ENCODE assay signal across 30 mouse cellular contexts in the genomic region with DNA sequence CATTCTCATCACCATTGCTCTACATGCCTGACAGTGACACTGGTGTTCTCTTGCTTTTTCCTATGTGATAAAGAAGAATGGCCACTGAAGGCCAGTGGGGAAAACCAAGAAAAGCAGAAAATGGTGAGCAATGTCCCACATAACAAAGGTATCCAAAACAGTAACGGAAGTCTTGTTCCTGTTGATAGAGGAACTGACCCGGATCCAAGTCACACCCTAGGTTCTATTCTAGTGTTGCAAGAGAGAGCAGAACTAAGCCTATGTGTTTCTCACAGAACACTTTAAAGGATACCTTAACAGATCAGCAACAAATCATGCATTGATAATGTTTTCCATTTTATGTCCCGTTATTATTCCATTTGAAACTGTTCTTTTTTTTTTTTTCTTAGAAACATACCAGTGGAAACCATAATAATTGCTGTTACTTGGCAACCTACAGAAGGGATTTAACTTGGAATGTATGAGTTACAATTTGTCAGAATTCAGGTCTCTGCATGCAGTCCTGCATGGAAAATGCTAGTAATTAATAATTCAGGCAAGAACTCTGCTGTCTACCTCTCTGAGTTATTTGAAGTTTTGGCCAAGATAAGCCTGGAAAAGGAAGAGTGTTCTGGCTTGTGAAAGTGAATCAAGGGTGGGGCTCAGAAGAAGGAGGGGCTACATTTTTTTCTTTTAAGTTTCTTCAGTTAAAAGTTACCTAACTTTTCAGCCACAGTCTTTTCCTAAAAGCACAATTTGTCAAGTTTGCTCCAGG. TPM values are rescaled to one million over a fixed set of nuclear protein-coding genes. Genes with fewer than 3 reads are reported as not detected.
DNase-seq lines count a peak whose midpoint lies in the region; ATAC-seq and TF ChIP-seq lines count a peak whose summit lies in the region.
"Had no signal": no experiment of that assay in that cellular context is flagged by ENCODE, and none has a peak within 500 bp of the region (broad histone marks: within the 10 kb centered on the region; RNA-seq: fewer than 3 reads in every experiment).

No protein-coding gene starts in this region.

- H3K27ac ChIP-seq in liver, postnatal 0 days (ENCODE audit: low read depth): no peak overlapping the region
- H3K27ac ChIP-seq in liver, embryonic 11.5 days (ENCODE audit: low read depth, low read length): no peak overlapping the region
- H3K27ac ChIP-seq: embryonic facial prominence, embryonic 13.5 days; forebrain, embryonic 13.5 days; hindbrain, embryonic 13.5 days; kidney, postnatal 0 days; limb, embryonic 12.5 days; liver, embryonic 12.5 days; midbrain, embryonic 13.5 days; neural tube, embryonic 15.5 days had no signal

- no peak overlapping the region for H3K4me3 ChIP-seq in liver, postnatal 0 days (ENCODE audit: low read depth, low read length)
- H3K4me3 ChIP-seq in liver, embryonic 11.5 days (ENCODE audit: low read depth, low read length): no peak overlapping the region
- H3K4me3 ChIP-seq: embryonic facial prominence, embryonic 13.5 days; forebrain, embryonic 13.5 days; heart, embryonic 12.5 days; hindbrain, embryonic 13.5 days; limb, embryonic 12.5 days; liver, embryonic 12.5 days; midbrain, embryonic 13.5 days; neural tube, embryonic 15.5 days had no signal

- no peak for DNase-seq in liver, postnatal 0 days
- DNase-seq in liver, embryonic 11.5 days (ENCODE audit: low spot score): no peak
- DNase-seq in gonadal fat pad, adult 2 months (ENCODE audit: low read depth): peak; percentile 19
- DNase-seq in left cerebral cortex, adult 18-20 months (ENCODE audit: low spot score in 2 of 2): no peak
- DNase-seq in natural killer cell, adult 2 months (ENCODE audit: low spot score in 2 of 2): no peak
- no peak for DNase-seq in cerebellum, adult 11-12 months
- DNase-seq: adrenal gland, adult 2 months; cerebellum, adult 8-10 months; cerebellum, postnatal 25 days; gastrocnemius, postnatal 14 days; heart, postnatal 4 days; kidney, adult 8-10 months; layer of hippocampus, postnatal 36 days; lung, adult 18-20 months; thymus, postnatal 4 days had no signal

- TF ChIP-seq CTCF in liver, postnatal 0 days (IDR thresholded peaks at IDR 0.05; ENCODE audit: low read depth): no peak

- H3K9ac ChIP-seq in liver, postnatal 0 days (replicated peaks): no peak overlapping the region
- no peak overlapping the region for H3K9ac ChIP-seq in liver, embryonic 11.5 days (ENCODE audit: low read depth, low read length)
- H3K9ac ChIP-seq: embryonic facial prominence, embryonic 13.5 days; forebrain, embryonic 13.5 days; heart, embryonic 12.5 days; hindbrain, embryonic 13.5 days; limb, embryonic 12.5 days; liver, embryonic 12.5 days; midbrain, embryonic 13.5 days; neural tube, embryonic 15.5 days had no signal

- WGBS in liver, postnatal 0 days (ENCODE audit: insufficient replicate concordance): 44% methylated on average over 3 of the region's 3 CpGs
- 69% methylated on average over 3 of the region's 3 CpGs for WGBS in liver, embryonic 11.5 days

- peak overlapping the region; percentile 8; the same call in 1 of the 2 replicates for H3K4me2 ChIP-seq in liver, postnatal 0 days (ENCODE audit: low read depth, low read length)
- H3K4me2 ChIP-seq in liver, embryonic 11.5 days: no peak overlapping the region
- H3K4me2 ChIP-seq: embryonic facial prominence, embryonic 13.5 days; forebrain, embryonic 13.5 days; heart, embryonic 12.5 days; hindbrain, embryonic 13.5 days; limb, embryonic 12.5 days; liver, embryonic 12.5 days; midbrain, embryonic 13.5 days; neural tube, embryonic 15.5 days had no signal

- no peak for TF ChIP-seq EP300 in liver, postnatal 0 days (IDR thresholded peaks at IDR 0.05; ENCODE audit: low read depth)

- H3K4me1 ChIP-seq in liver, postnatal 0 days (ENCODE audit: insufficient read depth): no peaks in the 10 kb centered on the region
- no peaks in the 10 kb centered on the region for H3K4me1 ChIP-seq in liver, embryonic 11.5 days (replicated peaks; ENCODE audit: control insufficient read depth, insufficient read depth, low read length)
- H3K4me1 ChIP-seq: forebrain, embryonic 13.5 days; heart, embryonic 12.5 days; limb, embryonic 12.5 days; liver, embryonic 12.5 days; midbrain, embryonic 13.5 days; neural tube, embryonic 15.5 days had no signal

- H3K36me3 ChIP-seq in liver, postnatal 0 days (replicated peaks; ENCODE audit: insufficient read depth, low read length): no peaks in the 10 kb centered on the region
- no peaks in the 10 kb centered on the region for H3K36me3 ChIP-seq in liver, embryonic 11.5 days (ENCODE audit: control insufficient read depth, insufficient read depth, low read length)
- H3K36me3 ChIP-seq: embryonic facial prominence, embryonic 13.5 days; heart, embryonic 12.5 days; hindbrain, embryonic 13.5 days; limb, embryonic 12.5 days; liver, embryonic 12.5 days; midbrain, embryonic 13.5 days; neural tube, embryonic 15.5 days had no signal

- ATAC-seq in liver, postnatal 0 days: 0 out of 2 replicates have a peak, but pooled peaks have one; percentile 27
- no peak for ATAC-seq in liver, embryonic 11.5 days (replicated peaks; ENCODE audit: low FRiP score)
- ATAC-seq in megakaryocyte progenitor cell, adult 5-6 weeks (replicated peaks; ENCODE audit: poor library complexity): peak; percentile 71
- ATAC-seq: activated CD4-positive, CD25-positive, alpha-beta regulatory T cell, adult 4 months; CD4-positive, CD25-positive, alpha-beta regulatory T cell, adult 4 months; forebrain, embryonic 13.5 days; intestine, embryonic 16.5 days; lung, postnatal 0 days had no signal

- no peaks in the 10 kb centered on the region for H3K9me3 ChIP-seq in liver, postnatal 0 days (ENCODE audit: low read length)
- no peaks in the 10 kb centered on the region; the same call in 1 of the 2 replicates for H3K9me3 ChIP-seq in liver, embryonic 11.5 days (ENCODE audit: control insufficient read depth, low read length)
- H3K9me3 ChIP-seq: embryonic facial prominence, embryonic 13.5 days; forebrain, embryonic 13.5 days; hindbrain, embryonic 13.5 days; limb, embryonic 12.5 days; liver, embryonic 12.5 days; midbrain, embryonic 13.5 days; neural tube, embryonic 15.5 days had no signal

- H3K27me3 ChIP-seq in liver, postnatal 0 days (ENCODE audit: insufficient read depth, low read length): no peaks in the 10 kb centered on the region
- no peaks in the 10 kb centered on the region for H3K27me3 ChIP-seq in liver, embryonic 11.5 days (replicated peaks; ENCODE audit: control insufficient read depth, insufficient read depth, low read length)
- H3K27me3 ChIP-seq: embryonic facial prominence, embryonic 13.5 days; forebrain, embryonic 13.5 days; heart, embryonic 12.5 days; hindbrain, embryonic 13.5 days; limb, embryonic 12.5 days; liver, embryonic 12.5 days; midbrain, embryonic 13.5 days; neural tube, embryonic 15.5 days had no signal

RNA-seq across cellular contexts. Expression of gene Serpinb2, which starts 17.3 kb away (rescaled TPM):
- 3.6 and 3.7 TPM in 2 replicates for polyA plus RNA-seq in liver, postnatal 0 days (2015; fragmentation: Nextera tagmentation; extraction: Ambion mirVana)
- 3.4 and 4.6 TPM in 2 replicates for polyA plus RNA-seq in liver, embryonic 11.5 days (2014; fragmentation: Nextera tagmentation; extraction: Ambion mirVana)
- 0.23 and 0.47 TPM in 2 replicates for polyA plus RNA-seq in gonadal fat pad, adult 2 months (2012; rRNA removed)
- total RNA-seq in megakaryocyte progenitor cell, adult 5-6 weeks (2015): 0.49 and 0.77 TPM in 2 replicates
- total RNA-seq in megakaryocyte progenitor cell, adult 5-6 weeks (2017): 2.5 TPM in 1 of 2 replicates, not detected in the other
- under 1 TPM in 1 of 2 experiments, not detected in 1; 0.23 TPM for total RNA-seq in left cerebral cortex, adult 18-20 months (2021)
- total RNA-seq: gastrocnemius, postnatal 14 days; heart, postnatal 4 days; layer of hippocampus, postnatal 36 days had no signal
- polyA plus RNA-seq: activated CD4-positive, CD25-positive, alpha-beta regulatory T cell, adult 4 months; adrenal gland, adult 2 months; CD4-positive, CD25-positive, alpha-beta regulatory T cell, adult 4 months; heart, postnatal 0 days; kidney, postnatal 0 days; midbrain, embryonic 13.5 days; neural tube, embryonic 15.5 days had no signal
